Mouse (Mus musculus): ENCODE measurements around the gene Ins2.

- TF ChIP-seq POLR2A (IDR thresholded peaks at IDR 0.05; ENCODE audit: borderline replicate concordance, extremely low read depth, low read depth, low read length) (no peak), CTCF (IDR thresholded peaks at IDR 0.05; ENCODE audit: insufficient read depth, low read length) (no peak)
Measured at GRCm38 (mm10) chr7:142661046-142661445, 82.1 kb downstream of the Ins2 start.
